Mouse (Mus musculus): ENCODE data around the gene Rab33a. TPM values are rescaled to one million over a fixed set of nuclear protein-coding genes. Genes with fewer than 3 reads are reported as not detected.

The Rab33a gene
- 3.9 and 4.8 TPM in 2 replicates for polyA plus RNA-seq (2015; fragmentation: Nextera tagmentation; extraction: Ambion mirVana)

DNA sequence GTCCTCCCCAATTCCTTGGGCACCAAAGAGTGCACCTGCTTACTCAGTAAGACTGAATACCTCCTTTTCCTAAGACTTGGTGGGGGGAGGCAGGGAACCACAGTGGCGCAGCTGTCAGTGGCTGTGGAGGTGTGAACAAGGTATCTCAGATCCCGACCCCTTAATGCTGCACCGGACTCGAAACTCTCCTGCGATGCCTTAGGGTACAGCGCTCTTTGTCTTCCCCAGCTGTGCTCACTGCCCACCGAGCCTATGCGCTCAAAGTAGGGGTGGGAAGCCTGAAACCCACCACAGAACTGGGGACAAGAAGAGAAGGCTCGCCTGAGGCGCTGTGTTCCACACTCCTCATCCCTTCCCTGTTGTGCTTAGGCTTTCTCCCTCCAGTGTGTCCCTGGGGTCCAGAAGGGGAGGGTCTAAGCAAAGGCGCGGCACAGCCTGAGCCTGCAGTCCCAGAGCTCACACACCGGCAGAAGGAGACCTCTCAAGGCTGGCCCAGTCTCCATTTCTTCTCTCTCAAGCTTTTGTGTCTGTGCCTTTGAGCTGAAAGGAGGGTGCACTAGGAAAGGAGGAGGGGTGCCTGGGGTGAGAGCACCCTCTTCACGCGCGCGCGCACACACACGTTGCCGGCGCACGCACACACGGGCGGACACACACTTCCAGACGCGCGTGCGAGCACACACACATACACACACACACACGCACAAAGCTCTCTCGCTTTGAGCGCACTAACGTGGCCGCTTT is at the start of gene Rab33a:
TSS of gene Rab33a (plus strand) at position 478 of the 741 bp plus-strand sequence.
- no peak within 1 kb of the TSS for H3K27ac ChIP-seq (ENCODE audit: low read length)

DNA sequence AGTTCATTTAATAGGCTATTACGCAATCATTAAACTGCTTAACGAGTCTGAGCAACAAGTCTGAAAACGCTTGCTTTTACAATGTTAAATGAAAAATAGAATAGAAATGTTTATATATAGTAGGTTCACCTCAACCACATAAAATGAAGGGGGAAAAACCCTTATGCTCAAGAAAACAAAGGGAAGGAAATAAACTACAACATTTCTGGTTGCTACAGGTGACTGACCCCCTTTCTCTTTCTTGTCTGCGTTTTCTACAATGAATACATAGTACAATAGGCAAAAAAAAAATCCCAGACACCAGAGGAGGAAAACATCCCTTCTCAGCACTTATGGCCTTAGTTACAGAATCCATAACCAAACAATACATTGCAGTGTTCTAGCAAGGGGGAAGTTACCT is 38.0 kb upstream of the Rab33a start:
- no peaks in the 10 kb centered on the region for H3K27me3 ChIP-seq (replicated peaks; ENCODE audit: control insufficient read depth, insufficient read depth, low read length)
- no peaks in the 10 kb centered on the region for H3K4me1 ChIP-seq (ENCODE audit: control insufficient read depth, insufficient read depth, low read length)
- no peak overlapping the region for H3K4me3 ChIP-seq (ENCODE audit: low read length)
- no peak overlapping the region for H3K27ac ChIP-seq (ENCODE audit: low read length)
- H3K4me2 ChIP-seq (ENCODE audit: low read depth, low read length), result no peak overlapping the region
- 84% methylated on average over 4 of the region's 4 CpGs for WGBS
- H3K36me3 ChIP-seq (ENCODE audit: control insufficient read depth, insufficient read depth, low read length), result no peaks in the 10 kb centered on the region
- H3K9me3 ChIP-seq (ENCODE audit: control insufficient read depth, low read length), result no peaks in the 10 kb centered on the region
- no peak for ATAC-seq
- H3K9ac ChIP-seq (ENCODE audit: low read depth, low read length), result no peak overlapping the region

More for the DNA sequence above, at the start of gene Rab33a:
- peak within 1 kb of the TSS; percentile 80 for H3K4me2 ChIP-seq (ENCODE audit: low read depth, low read length)
- H3K27me3 ChIP-seq (replicated peaks; ENCODE audit: control insufficient read depth, insufficient read depth, low read length), result no peaks in the 10 kb centered on the region
- peak within 1 kb of the TSS; percentile 51 for H3K4me3 ChIP-seq (ENCODE audit: low read length)
- peak; percentile 62 for ATAC-seq
- H3K9ac ChIP-seq (ENCODE audit: low read depth, low read length), result peak within 1 kb of the TSS; percentile 63
- no peaks in the 10 kb centered on the region for H3K36me3 ChIP-seq (ENCODE audit: control insufficient read depth, insufficient read depth, low read length)
- no peaks in the 10 kb centered on the region for H3K4me1 ChIP-seq (ENCODE audit: control insufficient read depth, insufficient read depth, low read length)
- H3K9me3 ChIP-seq (ENCODE audit: control insufficient read depth, low read length), result no peaks in the 10 kb centered on the region; the same call in 1 of the 2 replicates
- 23% methylated on average over 30 of the region's 33 CpGs for WGBS

DNA sequence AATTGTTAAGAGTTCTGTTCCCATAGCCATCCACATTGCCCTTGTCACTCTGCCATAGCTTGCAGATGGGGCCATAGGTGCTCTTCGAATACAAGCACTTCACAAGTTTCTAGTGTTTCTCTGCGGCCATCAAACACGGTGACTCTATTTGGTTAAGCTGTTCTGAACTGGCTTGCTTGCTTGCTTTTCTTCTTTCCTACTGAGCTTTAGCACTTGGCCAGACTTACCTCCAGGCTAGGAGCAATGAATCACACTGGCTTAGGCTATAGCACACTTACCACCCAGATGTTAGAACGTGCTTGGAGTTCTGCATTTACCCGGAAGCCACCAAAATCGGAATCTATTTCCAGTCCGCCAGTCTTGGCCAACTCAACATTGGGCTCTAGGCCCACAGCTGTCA is 37.4 kb upstream of the Rab33a start:
- Histone ChIP-seq H3K4me1 (ENCODE audit: control insufficient read depth, insufficient read depth, low read length) (no peaks in the 10 kb centered on the region), H3K27ac (ENCODE audit: low read length) (no peak overlapping the region), H3K27me3 (replicated peaks; ENCODE audit: control insufficient read depth, insufficient read depth, low read length) (no peaks in the 10 kb centered on the region), H3K9me3 (ENCODE audit: control insufficient read depth, low read length) (no peaks in the 10 kb centered on the region), H3K4me2 (ENCODE audit: low read depth, low read length) (no peak overlapping the region), H3K9ac (ENCODE audit: low read depth, low read length) (no peak overlapping the region), H3K36me3 (ENCODE audit: control insufficient read depth, insufficient read depth, low read length) (no peaks in the 10 kb centered on the region), H3K4me3 (ENCODE audit: low read length) (no peak overlapping the region)
- 89% methylated on average over 7 of the region's 7 CpGs for WGBS
- ATAC-seq, result no peak

DNA sequence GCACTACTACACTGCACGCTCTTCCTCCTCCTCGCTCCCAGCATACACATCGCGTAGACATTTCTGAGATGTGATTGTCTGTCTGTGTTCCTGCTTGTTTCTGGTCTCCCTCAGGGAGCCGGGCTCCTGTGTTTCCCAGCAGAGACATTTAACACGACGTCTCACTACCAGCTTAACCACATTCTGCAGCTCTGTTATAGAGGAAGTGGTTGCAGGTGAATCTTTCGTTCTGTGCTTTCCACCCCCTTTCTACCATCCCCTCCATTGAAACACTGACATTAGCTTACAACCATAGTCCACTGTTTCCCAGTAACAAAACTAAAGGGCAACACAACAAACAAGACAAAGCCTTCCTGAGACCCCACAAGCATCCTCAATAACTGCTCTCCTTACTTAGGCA is 25.3 kb upstream of the Rab33a start:
- no peak overlapping the region for H3K9ac ChIP-seq (ENCODE audit: low read depth, low read length)
- H3K4me1 ChIP-seq (ENCODE audit: control insufficient read depth, insufficient read depth, low read length), result no peaks in the 10 kb centered on the region
- no peak for ATAC-seq
- H3K27ac ChIP-seq (ENCODE audit: low read length), result no peak overlapping the region
- 0 out of 2 replicates have a peak, but pooled peaks cover 3% of the 10 kb centered on the region for H3K36me3 ChIP-seq (ENCODE audit: control insufficient read depth, insufficient read depth, low read length)
- H3K4me2 ChIP-seq (ENCODE audit: low read depth, low read length), result no peak overlapping the region
- WGBS, result 90% methylated on average over 8 of the region's 8 CpGs
- H3K4me3 ChIP-seq (ENCODE audit: low read length), result no peak overlapping the region
- H3K27me3 ChIP-seq (replicated peaks; ENCODE audit: control insufficient read depth, insufficient read depth, low read length), result no peaks in the 10 kb centered on the region
- no peaks in the 10 kb centered on the region for H3K9me3 ChIP-seq (ENCODE audit: control insufficient read depth, low read length)

DNA sequence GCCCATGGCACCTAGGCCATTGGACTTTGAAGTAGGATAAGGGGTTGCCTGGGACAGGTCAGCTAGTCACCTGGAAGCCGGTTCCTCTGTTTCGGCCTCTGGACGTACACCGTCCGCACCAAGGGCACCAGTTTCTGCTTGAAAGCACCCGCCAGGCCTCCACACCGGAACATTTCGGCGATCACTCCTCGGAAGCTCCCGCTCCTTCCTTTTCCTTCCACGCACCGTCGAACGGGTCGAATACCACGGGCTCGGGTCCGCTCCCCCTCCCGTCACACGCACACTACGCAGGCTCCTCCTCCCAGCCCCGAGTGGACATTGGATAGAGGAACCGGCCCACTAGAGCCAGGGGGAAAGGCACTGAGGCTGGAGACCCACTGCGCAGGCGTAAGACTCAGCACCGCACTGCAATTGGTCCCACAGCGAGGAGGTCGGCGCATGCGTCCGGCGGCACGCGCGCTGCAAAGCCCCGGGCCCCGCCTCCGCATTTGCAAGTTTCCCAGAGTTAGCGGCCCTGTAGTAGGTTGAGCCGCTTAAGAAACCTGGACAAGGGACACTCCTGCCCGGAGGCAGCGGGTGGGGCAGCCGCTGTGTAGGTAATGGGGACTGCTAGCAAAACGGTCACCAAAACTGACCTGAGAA is 5.8 kb upstream of the Rab33a start, which contains the start of gene Aifm1:
TSS of gene Aifm1 (minus strand) at position 398 of the 642 bp plus-strand sequence.
- H3K9me3 ChIP-seq (ENCODE audit: control insufficient read depth, low read length), result no peaks in the 10 kb centered on the region; the same call in 1 of the 2 replicates
- no peaks in the 10 kb centered on the region for H3K27me3 ChIP-seq (replicated peaks; ENCODE audit: control insufficient read depth, insufficient read depth, low read length)
- no peaks in the 10 kb centered on the region for H3K36me3 ChIP-seq (ENCODE audit: control insufficient read depth, insufficient read depth, low read length)
- H3K4me1 ChIP-seq (ENCODE audit: control insufficient read depth, insufficient read depth, low read length), result 0 out of 2 replicates have a peak, but pooled peaks cover 2% of the 10 kb centered on the region
- 16% methylated on average over 44 of the region's 45 CpGs for WGBS
- H3K4me2 ChIP-seq (ENCODE audit: low read depth, low read length), result peak within 1 kb of the TSS; percentile 48
- peak within 1 kb of the TSS; percentile 23; the same call in 1 of the 2 replicates for H3K27ac ChIP-seq (ENCODE audit: low read length)
- H3K4me3 ChIP-seq (ENCODE audit: low read length), result peak within 1 kb of the TSS; percentile 63
- ATAC-seq, result peak; percentile 100
- H3K9ac ChIP-seq (ENCODE audit: low read depth, low read length), result peak within 1 kb of the TSS; percentile 70

DNA sequence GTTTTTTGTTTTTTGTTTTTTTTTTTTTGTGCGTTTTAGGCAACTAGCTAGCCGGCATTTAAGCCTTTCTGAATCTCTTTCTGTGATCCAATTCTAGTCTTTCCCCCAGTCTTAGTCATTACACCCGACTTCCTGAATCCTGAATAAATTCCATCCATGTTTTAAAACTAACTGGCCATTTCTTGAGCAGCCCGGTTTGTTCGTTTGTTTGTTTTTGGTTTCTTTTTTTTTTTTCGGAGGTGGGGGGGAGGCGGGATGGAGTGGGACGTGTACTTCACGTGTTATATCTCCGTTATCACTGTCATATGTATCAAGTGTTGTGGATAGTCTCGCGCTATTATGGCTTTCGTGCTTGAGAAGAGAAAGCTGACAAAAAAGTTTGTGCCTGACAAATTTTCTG is 5.3 kb upstream of the Rab33a start:
- H3K36me3 ChIP-seq (ENCODE audit: control insufficient read depth, insufficient read depth, low read length), result no peaks in the 10 kb centered on the region
- no peak for ATAC-seq
- H3K4me2 ChIP-seq (ENCODE audit: low read depth, low read length), result peak overlapping the region; percentile 48
- H3K27ac ChIP-seq (ENCODE audit: low read length), result peak overlapping the region; percentile 23; the same call in 1 of the 2 replicates
- 15% methylated on average over 13 of the region's 13 CpGs for WGBS
- no peaks in the 10 kb centered on the region; the same call in 1 of the 2 replicates for H3K9me3 ChIP-seq (ENCODE audit: control insufficient read depth, low read length)
- H3K27me3 ChIP-seq (replicated peaks; ENCODE audit: control insufficient read depth, insufficient read depth, low read length), result no peaks in the 10 kb centered on the region
- peak overlapping the region; percentile 45; the same call in 1 of the 2 replicates for H3K9ac ChIP-seq (ENCODE audit: low read depth, low read length)
- H3K4me3 ChIP-seq (ENCODE audit: low read length), result peak overlapping the region; percentile 63
- H3K4me1 ChIP-seq (ENCODE audit: control insufficient read depth, insufficient read depth, low read length), result 0 out of 2 replicates have a peak, but pooled peaks cover 2% of the 10 kb centered on the region

DNA sequence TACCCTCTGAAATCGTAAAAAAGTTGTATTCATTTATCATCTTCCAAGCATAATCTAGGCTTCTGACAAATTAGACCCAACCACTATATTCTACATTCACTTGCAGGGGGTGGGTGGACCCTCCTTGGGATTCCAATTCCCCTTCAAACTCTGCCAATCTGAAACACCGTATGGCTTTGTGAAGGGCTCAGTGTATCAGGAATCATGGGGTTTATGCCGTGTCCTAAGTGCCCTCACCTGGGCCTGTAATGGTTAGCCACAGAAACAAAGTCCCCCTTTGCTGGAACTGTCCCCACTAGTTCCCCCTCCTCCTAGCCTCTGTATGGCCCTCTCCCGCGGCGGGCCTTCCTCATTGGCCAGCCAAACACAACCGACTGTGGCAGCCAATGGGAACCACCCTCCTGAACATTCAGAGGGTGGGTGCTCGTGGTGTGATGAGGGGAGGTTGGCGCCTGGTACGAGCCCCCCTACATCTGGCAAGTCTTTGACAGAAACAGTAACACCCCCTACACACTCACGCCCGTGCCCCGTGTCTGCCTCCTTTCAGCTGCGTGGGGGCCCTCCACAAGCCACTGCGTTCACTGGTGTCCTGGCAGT is 776 bp upstream of the Rab33a start:
- WGBS, result 23% methylated on average over 15 of the region's 15 CpGs
- Histone ChIP-seq H3K4me3 (ENCODE audit: low read length) (peak overlapping the region; percentile 51), H3K27ac (ENCODE audit: low read length) (no peak overlapping the region), H3K9ac (ENCODE audit: low read depth, low read length) (no peak overlapping the region), H3K9me3 (ENCODE audit: control insufficient read depth, low read length) (no peaks in the 10 kb centered on the region; the same call in 1 of the 2 replicates), H3K36me3 (ENCODE audit: control insufficient read depth, insufficient read depth, low read length) (no peaks in the 10 kb centered on the region), H3K4me1 (ENCODE audit: control insufficient read depth, insufficient read depth, low read length) (no peaks in the 10 kb centered on the region), H3K4me2 (ENCODE audit: low read depth, low read length) (peak overlapping the region; percentile 80), H3K27me3 (replicated peaks; ENCODE audit: control insufficient read depth, insufficient read depth, low read length) (no peaks in the 10 kb centered on the region)
- peak; percentile 34 for ATAC-seq

DNA sequence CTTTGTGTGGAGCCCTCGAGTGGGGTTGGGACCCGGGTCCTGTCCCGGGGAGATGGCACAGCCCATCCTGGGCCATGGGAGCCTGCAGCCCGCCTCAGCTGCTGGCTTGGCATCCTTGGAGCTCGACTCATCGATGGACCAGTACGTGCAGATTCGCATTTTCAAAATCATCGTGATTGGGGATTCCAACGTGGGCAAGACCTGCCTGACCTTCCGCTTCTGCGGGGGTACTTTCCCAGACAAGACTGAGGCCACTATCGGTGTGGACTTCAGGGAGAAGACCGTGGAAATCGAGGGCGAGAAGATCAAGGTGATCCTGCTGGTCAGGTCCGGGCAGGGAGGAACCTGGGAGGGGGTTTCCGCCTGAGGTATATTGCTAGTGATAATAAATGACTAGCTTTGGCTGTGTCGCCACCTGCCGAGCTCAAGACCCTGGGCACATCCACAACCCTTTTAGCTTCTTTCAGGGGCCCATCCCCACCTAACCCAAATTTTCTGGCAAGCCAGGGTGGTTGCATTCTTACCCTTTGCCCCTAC is 532 bp downstream of the Rab33a start:
- 15% methylated on average over 20 of the region's 20 CpGs for WGBS
- H3K4me3 ChIP-seq (ENCODE audit: low read length), result peak overlapping the region; percentile 51
- ATAC-seq, result peak; percentile 41; the same call in 1 of the 2 replicates

DNA sequence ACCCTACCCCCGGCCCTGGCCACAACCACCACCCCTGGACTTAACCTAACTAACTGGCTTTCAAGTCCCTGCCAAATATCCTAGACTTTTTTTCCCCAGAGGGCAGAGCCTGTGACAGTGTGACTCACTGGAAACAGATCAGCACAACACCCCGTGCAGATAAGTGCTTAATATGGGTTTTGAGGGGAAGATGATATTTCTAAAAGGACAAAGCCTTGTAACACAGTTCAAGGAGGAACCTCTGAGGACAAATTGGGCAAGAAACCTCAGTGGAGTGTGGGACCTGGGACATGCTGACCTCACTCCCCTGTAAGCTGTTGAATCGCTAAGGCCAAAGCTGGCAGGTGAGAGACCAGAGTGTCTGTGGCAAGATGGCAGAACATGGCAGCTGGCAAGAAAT is 2.6 kb downstream of the Rab33a start:
- H3K36me3 ChIP-seq (ENCODE audit: control insufficient read depth, insufficient read depth, low read length), result no peaks in the 10 kb centered on the region
- no peak overlapping the region for H3K9ac ChIP-seq (ENCODE audit: low read depth, low read length)
- H3K27me3 ChIP-seq (replicated peaks; ENCODE audit: control insufficient read depth, insufficient read depth, low read length), result no peaks in the 10 kb centered on the region
- no peaks in the 10 kb centered on the region; the same call in 1 of the 2 replicates for H3K9me3 ChIP-seq (ENCODE audit: control insufficient read depth, low read length)
- ATAC-seq, result no peak
- no peaks in the 10 kb centered on the region for H3K4me1 ChIP-seq (ENCODE audit: control insufficient read depth, insufficient read depth, low read length)
- no peak overlapping the region for H3K4me3 ChIP-seq (ENCODE audit: low read length)
- no peak overlapping the region for H3K27ac ChIP-seq (ENCODE audit: low read length)
- WGBS, result 95% methylated on average over 3 of the region's 3 CpGs
- no peak overlapping the region for H3K4me2 ChIP-seq (ENCODE audit: low read depth, low read length)

More for the DNA sequence above, 532 bp downstream of the Rab33a start:
- no peak overlapping the region for H3K27ac ChIP-seq (ENCODE audit: low read length)
- H3K4me2 ChIP-seq (ENCODE audit: low read depth, low read length), result peak overlapping the region; percentile 80
- no peaks in the 10 kb centered on the region; the same call in 1 of the 2 replicates for H3K9me3 ChIP-seq (ENCODE audit: control insufficient read depth, low read length)
- H3K27me3 ChIP-seq (replicated peaks; ENCODE audit: control insufficient read depth, insufficient read depth, low read length), result no peaks in the 10 kb centered on the region
- no peaks in the 10 kb centered on the region for H3K36me3 ChIP-seq (ENCODE audit: control insufficient read depth, insufficient read depth, low read length)
- H3K9ac ChIP-seq (ENCODE audit: low read depth, low read length), result peak overlapping the region; percentile 63
- no peaks in the 10 kb centered on the region for H3K4me1 ChIP-seq (ENCODE audit: control insufficient read depth, insufficient read depth, low read length)

All from intestine, embryonic 16.5 days (tissue).